Mouse (Mus musculus): Measurements from ENCODE around the gene 0610037L13Rik.

0610037L13Rik gene

DNA sequence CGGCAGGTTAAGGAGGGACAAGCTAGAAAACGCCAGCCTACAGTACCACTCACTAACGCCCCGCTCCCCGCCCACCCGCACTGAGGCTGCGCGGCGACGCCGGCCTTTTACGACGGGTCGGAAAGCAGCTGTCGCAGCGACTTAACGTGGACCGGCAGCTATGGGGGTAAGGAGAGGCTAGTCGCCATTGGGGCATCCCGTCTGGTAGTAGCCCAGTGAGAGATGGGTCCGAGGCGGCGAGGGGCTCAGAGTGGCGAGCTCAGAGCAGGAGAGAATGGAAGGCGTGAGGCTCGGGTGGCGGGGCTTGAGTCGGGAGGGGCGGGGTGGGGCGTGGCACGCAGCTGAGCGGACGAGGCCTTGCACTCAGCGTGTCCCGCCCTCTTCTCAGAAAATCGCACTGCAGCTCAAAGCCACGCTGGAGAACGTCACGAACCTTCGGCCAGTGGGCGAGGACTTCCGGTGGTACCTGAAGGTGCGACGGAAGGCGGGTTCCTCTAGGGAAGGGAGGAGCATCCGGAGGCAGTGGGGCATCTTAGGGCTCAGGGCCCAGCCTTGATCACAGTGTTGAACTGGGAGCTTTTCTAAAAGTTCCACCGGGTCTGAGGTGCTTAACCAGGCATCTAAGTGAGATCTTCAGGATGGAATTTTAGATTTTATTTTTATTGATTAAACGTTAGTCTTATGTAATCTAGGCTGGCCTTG lies at the start of gene 0610037L13Rik:
Gene 0610037L13Rik, plus strand, starts transcription at position 83 of the 702 bp plus-strand sequence.
- DNase-seq (ENCODE audit: low spot score), result peak; percentile 97

DNA sequence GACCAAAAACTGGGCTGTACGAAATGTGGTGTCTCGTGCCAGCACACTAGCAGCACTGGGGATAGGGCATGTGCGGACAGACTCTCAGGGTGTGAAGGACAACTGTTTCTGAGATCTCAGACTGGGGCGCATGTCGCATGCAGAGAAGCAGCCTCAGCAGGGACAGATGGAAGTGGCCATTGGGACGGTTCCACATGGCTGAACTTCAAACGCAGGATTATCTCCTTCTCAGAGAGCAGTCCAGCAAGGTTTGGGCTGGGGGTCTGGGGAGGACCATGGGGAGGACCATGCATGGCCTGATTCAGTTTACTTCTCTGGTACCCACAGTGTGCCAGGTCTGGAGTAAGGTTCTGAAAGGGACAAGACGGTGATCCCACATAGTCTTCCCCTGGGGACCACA lies 45.9 kb upstream of the 0610037L13Rik start:
- DNase-seq (ENCODE audit: low spot score), result no peak

DNA sequence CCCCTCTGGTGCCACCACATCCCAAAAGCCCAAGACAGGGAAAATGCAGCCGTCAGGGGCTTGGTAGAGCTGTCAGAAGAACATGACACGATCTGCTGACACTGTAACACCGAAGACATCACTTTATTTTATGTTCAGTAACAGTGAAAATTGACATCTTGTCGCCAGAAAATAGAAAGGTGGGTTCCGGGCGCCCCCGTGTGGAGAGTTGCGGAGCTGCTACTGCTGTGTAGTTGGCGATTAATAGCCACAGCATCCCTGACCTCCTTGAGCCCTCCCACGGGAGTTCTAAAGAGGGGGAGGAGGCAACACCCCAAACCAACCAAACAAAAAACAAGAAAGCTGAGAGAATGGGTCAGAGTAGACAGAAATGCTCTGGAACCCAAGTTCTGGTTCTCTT lies 44.6 kb upstream of the 0610037L13Rik start:
- DNase-seq (ENCODE audit: low spot score), result peak; percentile 45

DNA sequence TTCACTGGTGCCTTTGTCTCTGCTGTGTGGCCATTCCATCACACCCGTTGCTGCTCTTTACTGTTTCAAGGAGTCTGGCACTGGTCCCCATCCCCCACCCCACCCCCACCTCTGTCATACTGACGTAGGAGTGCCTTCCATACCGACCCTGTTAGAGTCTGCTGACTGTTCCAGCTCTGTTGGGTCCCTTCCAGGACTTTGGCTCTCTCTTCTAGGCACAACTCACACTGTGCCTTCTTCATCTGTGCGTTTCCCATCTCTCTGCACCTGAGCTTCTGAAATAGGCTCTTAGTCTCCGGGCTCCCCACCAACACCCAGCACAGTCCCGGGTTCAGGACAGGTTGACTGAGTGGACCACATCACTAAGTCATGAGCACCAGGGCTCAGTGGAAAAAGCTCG lies 42.8 kb upstream of the 0610037L13Rik start:
- DNase-seq (ENCODE audit: low spot score), result no peak

DNA sequence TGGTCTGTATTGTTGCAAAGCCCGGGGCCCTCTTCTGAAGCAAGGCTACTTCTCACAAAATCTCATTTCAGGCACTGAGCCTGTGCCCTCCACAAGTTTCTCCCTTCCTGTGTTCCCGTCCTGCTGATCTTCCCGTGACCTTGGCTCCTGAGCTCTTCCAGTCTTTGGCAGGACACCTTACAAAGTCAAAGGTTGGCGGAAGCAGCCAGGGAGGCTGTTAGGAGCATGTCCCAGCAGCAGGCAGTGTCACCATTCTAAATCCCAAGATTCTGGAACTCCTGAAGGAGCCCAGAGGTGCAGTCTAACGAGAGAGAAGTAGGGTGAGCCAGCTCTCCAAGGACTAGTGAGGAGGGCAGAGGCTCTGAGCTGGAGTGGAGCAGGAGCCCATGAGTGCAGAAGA lies 41.1 kb upstream of the 0610037L13Rik start:
- DNase-seq (ENCODE audit: low spot score), result no peak

DNA sequence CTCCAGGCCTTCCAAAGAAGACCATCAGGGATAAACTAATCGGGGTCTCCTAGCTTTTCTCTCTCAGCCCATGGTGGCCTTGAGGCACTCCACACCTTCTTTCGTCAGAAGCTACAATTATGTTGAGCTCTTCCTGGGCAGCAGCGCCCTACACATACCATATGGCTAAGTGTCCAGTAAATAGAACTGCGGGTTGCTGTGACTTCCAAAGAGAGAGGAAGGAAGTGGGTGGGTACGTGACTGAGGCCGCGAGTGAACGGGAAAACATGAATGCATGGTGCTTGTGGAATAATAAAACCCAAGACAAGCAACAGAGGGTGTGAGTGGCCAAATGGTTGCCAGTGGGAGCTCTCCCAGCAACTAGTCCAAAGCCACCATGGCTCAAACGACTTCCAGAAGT lies 40.0 kb upstream of the 0610037L13Rik start:
- no peak for DNase-seq (ENCODE audit: low spot score)

DNA sequence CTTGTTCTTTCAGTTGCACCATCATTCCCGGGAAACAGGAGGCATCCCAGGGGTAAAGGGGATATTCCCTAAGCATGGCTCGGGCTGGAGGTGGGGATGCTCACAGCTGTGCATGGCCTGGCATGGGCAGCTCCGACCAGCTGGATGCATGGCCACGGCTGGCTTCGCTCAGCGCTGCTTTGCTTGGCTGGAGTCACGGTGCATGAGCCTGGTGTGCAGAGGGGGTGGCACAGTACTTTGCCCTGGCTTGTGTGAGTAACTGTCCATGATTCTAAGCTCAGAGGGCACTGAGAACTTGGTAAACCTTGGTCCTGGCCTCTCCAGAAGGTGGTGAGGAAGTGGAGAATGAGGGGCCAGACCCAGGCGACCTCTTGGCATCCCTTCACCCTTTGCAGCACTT lies 39.5 kb upstream of the 0610037L13Rik start:
- DNase-seq (ENCODE audit: low spot score), result no peak

DNA sequence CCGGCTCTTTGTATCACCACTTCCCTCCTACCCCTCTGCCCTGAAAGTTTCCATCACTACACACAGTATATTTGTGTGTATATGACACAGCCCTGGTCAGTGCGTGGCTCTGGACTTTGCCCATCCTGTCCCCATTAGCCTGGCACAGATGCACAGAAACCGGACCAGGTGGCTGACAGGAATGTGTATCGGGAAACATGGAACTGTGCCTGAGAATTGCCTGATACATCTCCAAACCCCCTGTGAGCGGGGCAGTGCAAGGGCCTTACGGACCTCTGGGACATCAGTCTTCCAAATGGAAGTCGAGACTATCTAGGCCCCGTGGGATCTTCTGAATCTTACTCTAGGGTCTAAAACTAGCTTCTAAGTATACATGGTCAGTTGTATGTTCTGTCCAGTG lies 36.3 kb upstream of the 0610037L13Rik start:
- DNase-seq (ENCODE audit: low spot score), result no peak

DNA sequence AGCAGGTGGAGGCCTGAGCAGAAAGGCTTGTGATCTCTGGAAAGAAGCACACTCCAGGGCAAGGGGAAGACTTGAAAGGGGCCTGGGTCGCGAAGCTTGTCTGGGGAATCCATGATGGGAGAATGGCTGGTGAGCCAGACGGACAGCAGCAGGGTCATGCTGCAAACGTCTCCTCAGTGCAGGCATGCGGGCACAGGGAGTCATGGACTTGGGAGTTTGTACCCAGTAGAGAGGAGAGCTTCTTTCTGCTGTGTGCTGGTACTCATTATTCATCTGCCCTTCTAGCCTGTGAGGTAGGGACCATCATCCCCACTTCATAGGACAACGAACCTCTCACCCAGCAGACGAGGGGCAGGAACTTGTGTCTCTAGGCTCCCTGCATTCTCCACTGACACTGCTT lies 35.8 kb upstream of the 0610037L13Rik start:
- DNase-seq (ENCODE audit: low spot score), result no peak

DNA sequence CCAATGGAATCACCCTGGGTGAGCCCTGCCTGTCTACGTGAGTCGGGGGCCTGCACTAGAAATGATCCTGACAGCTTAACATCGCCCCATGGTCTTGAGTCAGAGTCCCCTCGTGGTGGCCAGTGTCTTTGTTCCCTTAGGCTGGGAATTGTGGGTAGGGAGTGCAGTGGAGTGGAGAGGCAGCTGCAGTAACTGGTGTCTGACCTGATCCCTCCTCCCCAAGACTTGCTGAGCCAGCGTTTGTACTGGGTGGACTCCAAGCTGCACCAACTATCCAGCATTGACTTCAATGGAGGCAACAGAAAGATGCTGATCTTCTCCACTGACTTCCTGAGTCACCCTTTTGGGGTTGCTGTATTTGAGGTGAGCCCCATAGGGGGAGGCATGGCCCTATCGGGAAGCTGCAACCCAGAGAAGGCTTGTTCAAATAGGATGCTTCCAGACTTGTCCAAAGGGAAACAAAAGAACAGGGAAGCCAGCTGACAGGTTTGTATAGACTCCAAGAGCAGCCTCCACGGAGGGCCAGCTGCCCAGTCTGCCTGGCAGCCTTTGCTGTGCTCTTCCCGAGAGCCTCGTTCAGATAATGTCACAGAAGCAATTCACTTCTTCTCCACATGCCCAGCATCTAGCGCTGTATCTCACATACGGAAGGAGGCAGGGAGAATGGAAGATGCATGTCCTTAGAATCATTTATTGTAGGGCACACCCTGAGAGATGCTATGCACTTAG lies 32.5 kb upstream of the 0610037L13Rik start:
- no peak for DNase-seq (ENCODE audit: low spot score)

DNA sequence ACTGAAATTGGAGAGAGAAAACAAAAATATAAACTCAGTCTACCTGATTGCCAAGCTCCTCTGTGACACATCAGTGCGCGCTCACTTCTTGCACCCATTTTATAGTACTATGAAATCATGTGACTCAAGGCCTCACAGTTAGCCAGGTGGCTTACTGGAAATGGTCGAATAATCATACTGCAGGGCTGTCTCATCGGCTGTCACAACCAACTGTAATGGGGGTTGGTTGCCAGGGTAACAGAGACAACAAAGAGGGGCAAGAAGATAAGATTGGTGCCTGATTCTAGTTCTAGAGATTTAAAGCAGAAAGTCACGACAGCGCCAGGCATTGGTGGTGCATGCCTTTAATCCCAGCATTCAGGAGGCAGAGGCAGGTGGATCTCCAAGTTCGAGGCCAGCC lies 30.6 kb upstream of the 0610037L13Rik start:
- no peak for DNase-seq (ENCODE audit: low spot score)

DNA sequence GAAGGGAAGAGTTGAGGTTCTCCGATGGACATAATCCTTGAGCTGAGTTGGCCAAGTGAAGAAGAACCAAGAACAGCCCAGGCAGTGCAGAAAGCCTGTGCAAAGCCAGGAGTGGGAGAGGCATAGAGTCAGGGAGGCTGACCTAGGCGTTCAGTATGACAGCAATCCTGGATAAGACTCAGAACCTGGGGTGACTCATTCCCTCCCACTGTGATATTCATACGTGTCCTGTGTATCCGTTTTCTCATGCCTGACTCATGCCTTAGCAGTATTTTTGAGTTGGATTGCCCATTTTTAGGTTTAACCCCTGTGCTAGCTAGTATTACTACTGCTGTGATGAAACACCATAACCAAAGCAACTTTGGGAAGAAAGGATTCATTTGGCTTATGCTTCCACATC lies 24.7 kb upstream of the 0610037L13Rik start:
- no peak for DNase-seq (ENCODE audit: low spot score)

DNA sequence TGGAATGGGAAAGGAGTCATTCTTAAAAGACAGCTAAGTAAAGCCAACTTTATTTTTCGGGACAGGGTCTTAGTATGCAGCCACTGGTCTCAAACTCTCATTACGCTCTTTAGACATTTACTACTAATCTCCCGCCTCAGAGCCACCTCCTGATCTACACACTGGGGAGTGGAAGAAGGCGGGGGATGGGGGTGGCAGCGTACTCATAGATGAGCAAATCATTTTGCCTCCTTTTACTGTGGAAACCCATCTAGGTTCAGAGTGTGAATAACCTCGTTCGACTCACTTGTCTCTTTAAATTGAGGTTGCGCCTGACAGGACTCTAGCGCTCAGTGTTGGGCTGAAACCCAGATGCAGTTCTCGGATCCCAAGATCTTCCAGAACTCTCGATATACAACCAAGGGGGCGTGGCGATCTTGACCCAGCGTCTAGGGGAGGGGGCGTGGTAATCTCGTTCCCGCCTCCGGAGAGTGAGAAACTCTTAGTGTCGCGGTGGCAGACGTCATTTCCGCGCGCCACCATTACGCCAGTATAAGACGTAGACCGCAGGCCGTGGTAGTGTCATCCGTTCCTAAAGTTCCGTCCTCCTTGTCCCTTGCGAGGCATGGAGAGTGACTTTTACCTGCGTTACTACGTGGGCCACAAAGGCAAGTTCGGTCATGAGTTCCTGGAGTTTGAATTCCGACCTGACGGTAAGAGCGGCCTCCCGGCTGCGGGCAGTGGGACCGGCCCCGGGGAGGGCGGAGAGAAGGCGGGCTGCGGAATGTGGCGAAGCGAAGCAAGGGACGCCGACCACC lies 10.2 kb upstream of the 0610037L13Rik start, which contains the start of gene Magoh:
Gene Magoh, plus strand, starts transcription at position 502 of the 797 bp plus-strand sequence.
- peak; percentile 97 for DNase-seq (ENCODE audit: low spot score)

DNA sequence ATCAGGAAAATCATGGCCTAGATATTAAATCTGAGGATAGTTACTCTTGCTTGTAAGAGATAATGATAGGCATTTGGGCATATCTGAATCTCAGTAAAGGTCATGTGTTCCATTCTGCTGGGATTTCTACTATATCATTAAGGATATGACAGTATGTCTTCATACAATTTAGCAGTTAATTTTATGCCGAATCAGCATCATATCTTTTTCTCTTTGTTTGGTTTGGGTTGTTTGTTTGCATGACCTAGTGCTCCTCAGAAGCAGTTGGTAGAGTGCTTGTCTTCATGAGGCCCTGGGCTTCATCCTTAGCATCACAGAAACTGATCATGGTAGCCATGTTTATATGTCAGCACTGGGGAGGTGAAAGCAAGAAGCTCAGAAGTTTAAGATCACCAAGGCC lies 8.0 kb upstream of the 0610037L13Rik start:
- DNase-seq (ENCODE audit: low spot score), result no peak

DNA sequence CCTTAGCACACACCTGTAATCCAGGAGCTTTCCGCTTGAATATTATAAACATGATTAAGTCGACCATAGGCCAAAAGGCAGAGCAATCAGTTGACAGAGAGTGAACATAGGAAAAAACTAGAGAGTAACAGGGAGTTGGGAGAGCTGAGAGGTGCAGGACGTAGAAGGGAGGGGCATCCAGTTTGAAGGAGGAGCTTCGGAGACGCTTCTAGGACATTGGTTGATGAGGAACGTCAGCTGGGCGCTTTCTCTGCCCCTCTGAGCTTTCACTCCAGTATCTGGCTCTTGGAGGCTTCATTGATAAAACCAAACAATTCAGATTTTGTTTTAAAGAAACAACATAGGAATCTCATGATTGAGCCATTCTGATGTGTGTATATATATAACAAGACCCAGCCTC lies 3.2 kb upstream of the 0610037L13Rik start:
- no peak for DNase-seq (ENCODE audit: low spot score)

DNA sequence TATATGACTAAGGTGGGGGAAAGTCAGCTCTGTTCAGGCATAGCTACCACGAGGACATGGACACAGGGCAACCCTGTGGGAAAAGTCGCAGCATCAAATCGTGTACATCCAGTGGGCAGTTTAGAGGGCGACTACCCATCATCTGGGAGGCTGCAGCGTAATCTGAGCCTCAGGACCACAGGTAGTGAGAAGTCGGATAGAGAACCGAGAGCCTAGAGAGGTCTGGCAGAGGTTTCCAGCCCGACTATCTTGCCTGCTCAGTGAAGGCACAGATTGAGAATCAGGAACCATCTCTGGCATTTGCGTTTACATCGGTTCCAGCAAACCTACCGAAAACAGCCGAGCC lies 255 bp upstream of the 0610037L13Rik start:
- DNase-seq (ENCODE audit: low spot score), result no peak

DNA sequence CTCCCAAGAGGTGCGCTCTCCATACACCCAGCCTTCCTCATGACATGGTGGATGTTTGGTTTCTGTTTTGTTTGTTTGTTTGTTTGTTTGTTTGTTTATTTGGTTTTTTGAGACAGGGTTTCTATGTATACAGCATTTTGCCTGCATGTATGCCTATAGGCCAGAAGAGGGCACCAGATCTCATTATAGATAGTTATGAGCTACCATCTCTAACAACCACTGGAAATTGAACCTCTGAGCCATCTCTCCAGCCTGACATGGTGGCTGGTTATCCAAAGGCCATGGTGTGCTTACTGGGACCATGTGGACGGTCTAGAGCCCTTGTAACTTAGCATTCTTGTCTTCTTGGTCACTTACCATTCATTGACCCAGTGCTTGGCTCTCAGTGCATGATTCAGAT lies 3.0 kb downstream of the 0610037L13Rik start:
- DNase-seq (ENCODE audit: low spot score), result no peak

DNA sequence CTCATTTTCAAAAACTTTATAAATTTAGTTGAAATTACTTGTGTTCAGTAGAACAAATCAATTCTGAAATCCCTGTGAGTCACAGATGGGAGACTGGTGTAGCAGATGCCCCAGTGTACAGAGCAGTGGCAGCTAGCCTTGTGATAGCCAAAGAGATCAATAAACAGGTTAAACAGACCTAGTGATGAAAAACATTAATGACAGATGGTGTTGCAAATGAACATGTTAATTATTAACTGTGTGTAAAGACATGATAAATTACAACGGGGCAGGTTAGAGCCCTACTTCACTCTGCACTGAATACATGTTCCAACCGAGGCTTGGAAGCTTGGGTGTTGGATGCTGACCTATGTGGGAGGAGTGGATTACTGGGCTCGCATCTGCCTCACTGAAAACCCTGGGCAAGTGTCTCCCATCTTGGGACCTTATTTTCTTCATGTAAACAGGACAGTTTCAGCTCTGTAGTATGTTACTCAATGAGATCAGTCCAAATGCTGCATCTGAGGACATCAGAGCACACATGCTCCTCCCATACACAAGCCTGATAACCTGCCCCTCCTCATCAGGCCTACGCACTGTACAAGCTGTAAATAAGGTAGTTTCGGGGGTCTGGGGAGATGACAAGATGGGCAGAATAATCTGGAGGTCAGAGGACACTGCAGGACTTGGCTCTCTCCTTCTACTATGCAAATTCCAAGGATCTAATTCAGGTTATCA lies 9.8 kb downstream of the 0610037L13Rik start:
- DNase-seq (ENCODE audit: low spot score), result no peak

DNA sequence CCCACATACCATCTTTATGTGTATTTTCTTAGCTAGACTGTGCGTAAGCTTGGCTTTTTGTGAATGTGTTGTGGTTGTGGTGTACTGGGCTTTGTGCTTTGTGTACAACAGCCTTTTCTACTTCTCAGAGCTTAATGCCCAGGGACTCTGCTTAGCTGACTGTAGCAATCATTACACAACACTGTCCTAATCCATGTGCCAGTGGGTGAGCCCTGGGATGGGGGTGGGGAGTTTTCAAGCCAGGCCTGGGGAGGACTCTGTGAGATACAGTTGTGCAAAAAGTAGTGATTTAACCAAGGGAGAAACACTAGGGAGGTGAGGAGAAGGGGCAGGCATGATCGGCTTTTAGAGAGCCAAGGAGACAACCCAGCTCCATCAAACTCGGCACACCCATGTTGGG lies 10.6 kb downstream of the 0610037L13Rik start:
- DNase-seq (ENCODE audit: low spot score), result no peak

DNA sequence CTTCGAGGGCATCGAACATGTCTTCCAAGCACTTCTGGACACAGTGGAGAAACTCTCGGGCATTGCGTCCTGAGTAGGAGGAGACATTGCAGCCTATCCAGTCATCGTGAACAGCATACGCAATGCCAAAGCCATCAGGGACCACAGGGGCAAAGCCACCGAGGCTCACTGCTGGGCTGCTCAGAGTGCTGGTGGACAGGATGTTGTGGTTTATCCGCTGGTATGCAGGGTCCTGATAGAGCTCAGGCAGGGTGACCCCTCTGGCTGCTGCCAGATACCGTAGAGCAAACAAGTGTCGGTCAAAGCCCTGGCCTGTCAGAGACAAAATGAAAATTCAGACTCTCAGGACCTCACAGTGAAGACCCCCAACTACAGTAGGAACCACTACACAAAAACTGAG lies 14.6 kb downstream of the 0610037L13Rik start:
- no peak for DNase-seq (ENCODE audit: low spot score)

DNA sequence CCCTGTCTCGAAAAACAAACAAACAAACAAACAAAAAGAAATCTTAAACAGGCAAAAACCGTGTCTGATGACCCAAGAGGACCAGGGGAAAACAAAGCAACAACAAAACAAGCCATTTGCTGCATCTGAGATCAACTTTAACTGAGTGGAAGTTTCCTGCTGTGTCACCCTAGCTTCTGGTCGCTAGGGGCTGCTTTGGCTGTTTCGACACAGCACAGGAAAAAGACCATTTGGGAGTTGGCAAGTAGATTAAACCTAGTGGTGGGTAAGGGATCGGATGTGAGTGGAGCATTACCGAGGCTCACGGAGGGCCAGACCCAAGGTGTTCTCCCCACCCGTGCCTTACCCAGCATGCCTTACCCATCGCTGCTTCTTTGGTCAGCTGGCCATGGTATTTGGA lies 16.9 kb downstream of the 0610037L13Rik start:
- DNase-seq (ENCODE audit: low spot score), result no peak

DNA sequence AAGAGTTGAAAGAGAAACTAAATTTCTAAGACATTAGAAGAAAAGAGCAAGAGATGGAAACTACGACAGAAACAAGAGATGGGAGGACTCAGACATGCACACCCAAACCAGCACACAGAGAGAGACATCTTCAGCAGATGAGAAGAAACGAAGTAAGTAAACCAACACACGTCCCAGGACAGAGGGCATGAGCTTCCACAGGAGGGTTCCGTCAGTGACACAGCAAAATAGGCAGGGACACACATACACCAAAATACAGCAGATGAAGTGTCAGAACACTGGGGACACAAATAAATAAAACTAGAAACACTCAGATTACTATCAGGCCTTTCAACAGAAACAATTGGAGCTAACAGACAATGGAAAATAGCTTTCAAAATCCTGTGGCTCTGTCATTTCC lies 20.4 kb downstream of the 0610037L13Rik start:
- DNase-seq (ENCODE audit: low spot score), result no peak

Measured in lung, postnatal 25 days (tissue).